Mouse (Mus musculus): ENCODE data around the gene Zdhhc5.

Zdhhc5 gene

GRCm38 (mm10) chr2:84647051-84647568 is 67.9 kb downstream of the Zdhhc5 start:
- no peak for DNase-seq (ENCODE audit: low read depth, low spot score)

GRCm38 (mm10) chr2:84646138-84646537 is 68.8 kb downstream of the Zdhhc5 start:
- DNase-seq (ENCODE audit: low read depth, low spot score), result no peak

- no peak for DNase-seq (ENCODE audit: low read depth, low spot score)
Observed at GRCm38 (mm10) chr2:84640833-84641232, 74.1 kb downstream of the Zdhhc5 start.

GRCm38 (mm10) chr2:84638428-84639220 is 76.4 kb downstream of the Zdhhc5 start:
- no peak for DNase-seq (ENCODE audit: low read depth, low spot score)

Data from CD4-positive helper T cell, adult 2 months (primary cell).